Mouse (Mus musculus) megakaryocyte, adult 5-6 weeks (primary cell): Measurements from ENCODE around the gene Fam3c. TPM values are rescaled to one million over a fixed set of nuclear protein-coding genes. Genes with fewer than 3 reads are reported as not detected.

Experiments used
- ATAC-seq: 2 replicates; pipeline ENCODE4 v1.8.0; 2016; ENCODE audit warnings: mild to moderate bottlenecking, inconsistent platforms; ENCODE audit not compliant: poor library complexity, severe bottlenecking
- total RNA-seq, 2 experiments: library from RNA; stranded (forward) in 1 of 2; stranded (reverse) in 1 of 2; fragments of 153-499, 151-499 nt in 1 of 2; fragments of 221-1000, 200-1000 nt in 1 of 2; gene quantifications; 2 replicates each; pipeline versions ENCODE4 v1.2.3 to v1.2.4; 2015 to 2017

Gene Fam3c
- 11.6 and 16.4 TPM in 2 replicates for total RNA-seq (2015)
- total RNA-seq (2017): 27.0 and 34.0 TPM in 2 replicates

DNA sequence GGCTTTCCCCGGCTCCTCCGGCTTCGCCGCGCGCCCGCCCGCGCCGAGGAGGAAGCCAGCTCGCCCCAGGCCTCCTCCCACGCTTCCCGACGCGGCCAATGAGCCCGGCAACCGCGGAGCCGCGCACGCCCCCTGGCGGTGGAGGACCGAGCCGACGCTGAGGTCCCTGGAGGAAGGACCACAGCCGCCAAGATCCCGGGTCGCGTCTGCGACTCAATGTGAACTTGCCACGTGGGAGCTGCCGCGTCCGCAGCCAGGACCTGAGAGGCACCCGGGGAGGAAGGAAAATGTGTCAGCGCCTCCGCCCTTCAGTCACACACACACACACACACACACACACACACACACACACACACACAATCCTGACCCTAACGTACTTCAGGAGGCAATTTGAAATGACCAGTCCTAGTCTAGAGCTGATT, at the start of gene Fam3c:
TSS of gene Fam3c (minus strand) at position 158 of the 422 bp plus-strand sequence.
- peak; percentile 89 for ATAC-seq

DNA sequence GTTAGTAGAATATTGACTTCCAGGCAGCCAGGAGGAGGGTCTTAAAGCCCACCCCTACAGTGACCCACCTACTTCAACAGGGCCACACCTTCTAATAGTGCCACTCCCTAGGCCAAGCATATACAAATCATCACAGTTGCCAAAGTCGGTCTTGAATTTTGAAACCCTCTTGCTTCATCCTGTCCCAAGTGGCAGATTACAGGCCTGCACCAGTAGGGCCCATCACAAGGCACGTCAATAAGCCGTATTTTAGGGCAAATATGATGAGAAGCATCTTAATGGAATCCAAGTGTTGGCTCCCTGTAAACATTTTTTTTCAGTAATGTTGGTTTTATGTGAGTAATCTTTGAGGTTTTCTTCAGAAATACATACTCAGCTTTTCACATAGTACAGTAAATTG, 49.0 kb upstream of the Fam3c start:
- ATAC-seq: peak; percentile 50; the same call in 1 of the 2 replicates

DNA sequence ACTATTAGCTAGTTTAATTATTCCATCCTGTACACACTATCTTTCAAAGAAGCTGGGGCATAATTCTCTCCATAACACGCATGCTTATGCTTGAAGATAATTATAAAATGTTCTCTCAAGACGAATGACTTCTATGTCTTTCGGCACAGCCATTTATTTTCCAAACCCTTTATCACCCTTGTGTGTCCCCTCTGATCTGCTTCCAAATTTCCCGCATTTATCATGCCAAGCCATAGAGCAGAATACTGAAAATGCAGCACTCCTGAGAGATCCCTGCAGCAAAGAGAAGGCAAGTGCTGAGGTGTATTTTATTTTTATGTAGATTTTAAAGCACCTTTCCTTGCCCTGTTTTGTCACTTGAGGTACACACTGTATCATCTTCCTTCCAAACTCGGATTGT, 47.7 kb upstream of the Fam3c start:
- ATAC-seq: no peak

DNA sequence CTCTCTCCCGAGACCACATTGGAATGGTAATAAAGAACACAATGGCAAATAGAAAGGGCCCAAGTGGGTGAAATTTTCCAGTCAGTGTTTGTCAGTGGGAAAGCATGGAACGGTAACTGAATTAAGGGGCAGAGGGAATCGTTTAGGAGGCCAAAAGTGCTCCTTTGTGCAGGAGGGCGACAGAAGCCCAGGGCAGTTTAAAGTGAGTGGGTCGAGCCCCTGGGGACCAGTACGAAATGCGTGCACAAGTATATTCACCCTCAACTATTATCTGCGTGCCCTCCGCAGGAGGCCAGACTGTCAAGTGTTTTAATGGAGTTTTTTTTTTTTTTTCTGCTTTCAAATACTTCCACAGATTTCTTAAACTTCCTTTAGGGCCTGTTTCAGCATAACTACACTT, 47.3 kb upstream of the Fam3c start:
- no peak for ATAC-seq

GRCm38 (mm10) chr6:22402548-22403164, 46.6 kb upstream of the Fam3c start:
- no peak for ATAC-seq

DNA sequence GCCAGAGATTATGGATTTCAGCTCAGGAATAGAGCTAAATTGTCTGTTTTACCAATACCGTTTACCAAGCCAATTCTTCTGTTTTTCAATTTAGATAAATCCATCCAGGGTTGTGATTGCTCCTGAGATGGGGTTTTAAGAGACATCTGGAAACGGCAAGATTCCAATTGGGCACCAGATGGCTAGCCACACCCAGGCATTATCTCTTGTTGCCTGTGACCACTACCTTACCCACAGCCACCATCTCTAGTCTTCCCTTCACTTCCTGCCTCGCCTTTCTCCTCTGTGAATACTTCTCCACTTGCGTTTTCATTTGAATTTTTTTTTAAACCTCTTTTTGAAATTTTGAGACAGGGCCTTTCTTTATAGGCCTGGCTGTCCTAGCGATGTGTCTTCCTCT, 46.0 kb upstream of the Fam3c start:
- ATAC-seq: no peak

- ATAC-seq: peak; percentile 97
These were observed 42.2 kb upstream of the Fam3c start for GRCm38 (mm10) chr6:22398079-22398774.

- no peak for ATAC-seq
These were observed 39.2 kb upstream of the Fam3c start for GRCm38 (mm10) chr6:22395207-22395606.

DNA sequence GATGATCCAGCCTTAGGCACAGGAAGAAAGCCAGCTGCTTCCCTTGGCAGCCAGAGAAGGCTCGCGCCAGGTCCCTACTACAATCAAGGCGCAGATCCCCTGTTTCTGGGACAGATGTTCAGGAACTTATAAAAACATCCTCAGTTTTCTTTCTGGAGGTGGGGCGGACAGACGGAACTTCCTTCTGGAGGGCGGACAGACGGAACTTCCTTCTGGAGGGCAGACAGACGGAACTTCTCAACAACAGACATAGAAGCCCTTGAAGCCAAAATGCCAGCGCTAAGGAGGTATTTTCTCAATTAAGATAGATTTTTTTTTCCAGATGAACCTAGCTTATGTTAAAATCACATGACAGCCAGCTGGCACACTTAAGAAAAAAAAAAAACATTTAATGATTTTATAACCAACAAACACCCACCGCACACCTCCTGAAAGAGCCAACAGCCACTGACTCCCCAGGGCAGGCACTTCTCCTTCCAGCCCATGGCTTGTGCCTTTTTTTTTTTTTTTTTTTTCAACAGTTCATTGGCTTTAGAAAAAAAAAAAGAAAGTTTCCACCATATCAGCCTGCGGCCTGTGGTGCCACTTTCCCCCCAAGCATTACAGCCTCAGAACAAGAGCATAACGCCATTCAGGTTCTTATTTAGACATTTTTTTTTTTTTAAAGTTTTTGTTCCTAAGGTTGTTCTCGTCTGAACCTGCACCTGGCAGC, 34.8 kb upstream of the Fam3c start:
- peak; percentile 62 for ATAC-seq

GRCm38 (mm10) chr6:22385254-22385870, 29.3 kb upstream of the Fam3c start:
- no peak for ATAC-seq

DNA sequence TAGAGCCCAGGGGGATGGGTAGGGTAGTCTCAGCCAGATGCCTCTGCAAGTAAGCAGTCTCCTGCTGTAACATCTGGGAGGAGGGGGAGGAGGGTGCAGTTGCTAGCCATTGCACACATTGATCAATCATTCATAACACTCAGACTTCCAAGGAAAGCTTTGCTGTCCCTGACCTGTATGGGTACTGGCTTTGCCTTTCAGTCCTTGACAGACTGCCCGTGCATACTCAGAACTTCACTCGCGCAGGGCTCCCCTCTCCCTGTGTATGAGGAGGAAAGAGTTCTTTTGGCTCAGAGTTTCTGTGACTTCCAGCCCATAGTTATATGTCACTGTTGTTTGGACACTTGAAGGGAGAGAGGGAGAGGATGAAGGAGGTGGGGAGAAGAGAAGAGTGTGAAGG, 24.2 kb upstream of the Fam3c start:
- ATAC-seq: no peak

- no peak for ATAC-seq
These were observed 23.8 kb upstream of the Fam3c start for GRCm38 (mm10) chr6:22379831-22380230.

DNA sequence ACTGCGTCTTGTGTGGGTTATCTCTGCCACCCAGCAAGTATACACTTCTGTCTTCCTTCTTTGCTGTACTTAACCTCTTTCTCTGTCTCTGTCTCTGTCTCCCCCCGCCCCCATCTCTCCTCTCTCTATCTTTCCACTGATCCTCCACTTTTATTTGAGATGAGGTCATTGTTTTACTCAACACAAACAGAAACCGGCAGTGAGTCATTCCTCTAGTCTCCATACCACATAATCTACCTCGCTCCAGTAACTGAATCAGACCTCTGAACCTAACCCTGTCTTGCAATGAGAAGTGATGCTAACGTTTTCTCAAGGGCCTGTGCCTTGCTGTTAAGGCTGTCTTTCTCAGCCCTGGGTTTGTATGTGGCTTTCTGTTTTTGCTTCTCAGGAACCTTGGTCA, 22.4 kb upstream of the Fam3c start:
- ATAC-seq: no peak

GRCm38 (mm10) chr6:22374791-22375190, 18.7 kb upstream of the Fam3c start:
- no peak for ATAC-seq

- no peak for ATAC-seq
These were observed 17.4 kb upstream of the Fam3c start for GRCm38 (mm10) chr6:22373476-22373875.

DNA sequence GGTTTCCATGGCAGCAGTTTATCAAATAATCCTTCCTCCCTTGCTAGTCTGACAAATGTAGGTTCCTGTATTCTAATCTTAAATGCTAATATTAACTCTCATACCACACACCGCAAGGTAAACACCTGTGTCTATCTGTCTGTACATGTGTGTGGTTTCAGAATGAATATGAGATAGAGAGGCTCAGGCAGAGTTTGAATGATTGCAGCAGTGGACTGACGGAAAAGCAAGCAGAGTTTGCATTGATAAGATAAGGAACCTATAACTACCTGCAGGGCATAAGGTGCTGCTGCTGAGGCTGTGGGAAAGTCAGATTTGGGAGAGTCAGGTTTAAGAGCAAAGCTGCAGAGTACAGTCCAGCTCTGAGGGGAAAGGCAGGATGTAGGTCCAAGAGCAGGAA, 10.9 kb upstream of the Fam3c start:
- ATAC-seq: no peak

GRCm38 (mm10) chr6:22363590-22363989, 7.5 kb upstream of the Fam3c start:
- peak; percentile 53 for ATAC-seq

GRCm38 (mm10) chr6:22361941-22362340, 5.9 kb upstream of the Fam3c start:
- ATAC-seq: no peak

DNA sequence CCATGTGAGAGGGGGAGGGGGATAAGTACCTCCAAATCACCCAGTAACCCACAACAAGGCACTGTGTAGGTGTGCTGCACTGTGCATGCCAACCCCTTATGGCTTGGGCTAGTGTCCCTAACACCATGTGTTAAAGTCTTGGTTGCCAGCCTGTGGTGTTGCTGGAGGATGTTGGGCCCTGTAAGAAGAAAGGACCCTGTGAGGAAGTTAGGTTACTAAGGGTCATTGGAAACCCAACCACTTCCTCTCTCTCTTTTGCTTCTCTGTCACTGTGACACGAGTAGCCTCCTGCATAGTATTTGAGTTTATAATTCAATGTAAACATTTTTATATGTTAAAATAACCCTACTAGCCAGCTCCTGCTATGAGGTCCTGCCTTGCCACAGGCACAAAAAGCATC, 3.0 kb upstream of the Fam3c start:
- ATAC-seq: peak; percentile 66

DNA sequence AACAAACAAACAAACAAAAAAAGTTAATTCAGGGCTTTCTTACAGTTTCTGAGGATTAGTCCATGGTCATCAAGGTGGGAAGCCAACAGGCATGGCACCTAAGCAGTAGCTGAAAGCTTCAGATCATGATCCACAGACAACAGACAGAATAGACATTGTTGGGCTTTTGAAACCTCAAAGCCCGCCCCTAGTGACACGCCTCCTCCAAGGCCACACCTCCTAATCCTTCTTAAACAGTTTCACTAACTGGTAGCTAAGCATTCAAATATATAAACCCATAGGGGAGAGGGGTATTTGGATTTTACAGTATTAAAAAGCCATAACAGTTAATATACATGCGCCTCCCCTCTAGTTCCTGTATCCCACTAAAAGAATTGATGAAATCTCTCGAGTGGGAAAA, 1.3 kb upstream of the Fam3c start:
- no peak for ATAC-seq

GRCm38 (mm10) chr6:22355396-22356085, 502 bp downstream of the Fam3c start:
- no peak for ATAC-seq
